Mouse (Mus musculus) erythroblast, embryonic 14.5 days (primary cell): ENCODE measurements around the gene Galnt9.

Experiments
- GATA1 ChIP-seq: IDR thresholded peaks from 2 replicates; pipeline ENCODE4 v1.6.1; 2012; ENCODE audit warnings: low read length, inconsistent platforms, mixed read lengths
- TAL1 ChIP-seq: IDR thresholded peaks from 3 replicates; pipeline ENCODE4 v1.6.1; 2012; ENCODE audit warnings: low read length, inconsistent platforms, mixed read lengths

DNA sequence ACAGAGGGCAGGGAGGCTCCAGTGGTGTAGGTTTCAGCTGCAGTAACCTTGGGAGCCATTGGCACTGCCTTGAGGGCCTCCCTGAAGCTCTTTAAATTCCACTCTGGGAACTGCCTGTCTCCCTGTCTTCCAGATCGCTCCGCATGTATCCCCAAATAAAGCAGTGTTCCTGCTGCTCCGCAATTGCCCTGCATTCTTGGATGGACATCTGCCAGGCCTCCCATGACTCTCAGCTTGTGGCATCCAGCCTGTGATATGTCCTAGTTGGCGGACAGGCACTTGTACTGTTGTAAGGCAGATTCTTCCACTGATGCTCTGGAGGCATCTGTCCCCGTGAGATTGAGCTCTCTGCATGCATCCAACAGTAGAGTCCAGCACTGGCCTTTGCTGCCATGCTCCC is 46.6 kb upstream of the Galnt9 start:
- TF ChIP-seq GATA1, result no peak
- TF ChIP-seq TAL1, result no peak
